Mouse (Mus musculus): Measurements from ENCODE around the gene Cdca3. TPM values are rescaled to one million over a fixed set of nuclear protein-coding genes. Genes with fewer than 3 reads are reported as not detected.
"Not testable (repeated sequence)": the region's sequence is repeated elsewhere in the genome, so short reads cannot be mapped to it uniquely, and the experiment has no call there.

Gene Cdca3
- polyA plus RNA-seq, 1 experiment from 2014 or later, result 42.6 TPM

DNA sequence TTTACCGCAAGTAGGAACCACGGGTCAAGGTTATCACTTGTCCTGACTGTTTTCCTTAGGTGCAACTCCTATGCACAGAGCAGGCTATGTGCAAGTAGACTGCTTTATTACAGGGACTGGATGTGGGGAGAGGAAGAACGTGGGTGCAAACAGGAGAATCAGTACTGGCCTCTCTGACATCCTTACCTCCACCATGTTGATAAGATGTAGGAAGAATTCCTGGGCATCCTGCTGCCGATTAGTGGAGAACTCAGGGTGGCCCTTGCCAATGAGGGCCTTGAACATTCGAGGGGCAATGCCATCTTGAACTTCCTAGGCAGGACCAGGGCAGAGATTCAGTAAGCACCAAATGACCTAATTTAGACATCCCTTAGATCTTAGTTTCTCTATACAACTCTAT, 8.5 kb upstream of the Cdca3 start:
- no peak overlapping the region for H3K4me2 ChIP-seq
- peaks cover 99% of the 10 kb centered on the region for H3K36me3 ChIP-seq
- 97% methylated on average over 5 of the region's 5 CpGs for whole genome bisulfite sequencing
- H3K27me3 ChIP-seq, result no peaks in the 10 kb centered on the region
- no peak for ATAC-seq (ENCODE audit: low FRiP score)
- H3K4me3 ChIP-seq, result no peak overlapping the region
- H3K4me1 ChIP-seq (replicated peaks), result no peaks in the 10 kb centered on the region
- no peak overlapping the region for H3K27ac ChIP-seq
- H3K9ac ChIP-seq, result no peak overlapping the region
- no peaks in the 10 kb centered on the region for H3K9me3 ChIP-seq

DNA sequence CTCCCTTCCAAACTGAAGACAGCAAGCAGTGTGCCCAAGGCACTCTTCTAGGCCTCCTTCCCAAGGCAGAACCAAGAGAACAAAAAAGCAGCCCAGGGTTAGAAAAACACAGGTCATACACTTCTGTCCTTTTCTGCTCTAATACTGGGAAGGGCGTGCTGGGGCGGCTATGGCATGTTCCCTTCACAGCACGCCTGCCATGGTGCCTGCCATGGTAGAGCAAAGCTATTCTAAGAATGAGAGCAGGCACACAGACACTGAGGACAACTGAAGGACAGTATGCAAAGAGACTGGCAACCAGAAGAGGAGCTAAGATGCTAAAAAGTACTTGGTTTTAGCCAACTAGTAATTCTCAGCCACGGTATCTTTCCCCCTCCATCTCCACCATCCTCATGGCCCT, 7.3 kb upstream of the Cdca3 start:
- Histone ChIP-seq H3K27me3 (no peaks in the 10 kb centered on the region), H3K9me3 (no peaks in the 10 kb centered on the region), H3K4me3 (no peak overlapping the region), H3K4me2 (no peak overlapping the region), H3K4me1 (replicated peaks) (no peaks in the 10 kb centered on the region; the same call in 1 of the 2 replicates), H3K9ac (no peak overlapping the region), H3K36me3 (peaks cover 93% of the 10 kb centered on the region), H3K27ac (no peak overlapping the region)
- 98% methylated on average over 4 of the region's 4 CpGs for WGBS
- ATAC-seq (ENCODE audit: low FRiP score), result no peak

DNA sequence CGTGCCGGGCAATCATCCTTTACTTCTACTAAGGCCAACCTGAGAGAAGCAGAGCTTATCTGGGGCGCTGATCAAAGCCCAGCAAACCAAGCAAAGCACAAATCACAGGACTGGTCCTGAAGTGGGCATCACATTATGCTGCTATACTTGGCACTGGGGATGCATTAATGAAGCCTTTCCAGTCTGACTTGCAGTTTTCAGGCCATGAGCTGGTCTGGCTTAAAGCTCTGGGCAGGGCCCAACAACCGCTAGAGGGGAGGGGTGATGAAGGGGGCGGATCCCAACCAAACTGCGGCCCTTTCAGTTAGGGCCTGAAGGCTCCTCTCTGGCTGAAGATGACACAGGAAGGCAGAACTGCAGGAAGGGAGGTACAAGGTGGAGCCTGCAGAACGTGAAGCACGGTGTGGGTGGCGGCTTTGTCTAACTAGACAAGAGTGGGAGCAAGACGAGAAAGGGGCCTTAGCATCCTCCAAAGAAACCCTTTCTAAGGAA, 1.2 kb upstream of the Cdca3 start:
- Histone ChIP-seq H3K9ac (peak overlapping the region; percentile 80), H3K36me3 (peaks cover 40% of the 10 kb centered on the region), H3K27ac (peak overlapping the region; percentile 89), H3K4me1 (replicated peaks) (peaks cover 28% of the 10 kb centered on the region), H3K4me2 (peak overlapping the region; percentile 95), H3K27me3 (no peaks in the 10 kb centered on the region), H3K4me3 (peak overlapping the region; percentile 65), H3K9me3 (no peaks in the 10 kb centered on the region)
- no peak for ATAC-seq (ENCODE audit: low FRiP score)
- WGBS, result 25% methylated on average over 10 of the region's 10 CpGs

DNA sequence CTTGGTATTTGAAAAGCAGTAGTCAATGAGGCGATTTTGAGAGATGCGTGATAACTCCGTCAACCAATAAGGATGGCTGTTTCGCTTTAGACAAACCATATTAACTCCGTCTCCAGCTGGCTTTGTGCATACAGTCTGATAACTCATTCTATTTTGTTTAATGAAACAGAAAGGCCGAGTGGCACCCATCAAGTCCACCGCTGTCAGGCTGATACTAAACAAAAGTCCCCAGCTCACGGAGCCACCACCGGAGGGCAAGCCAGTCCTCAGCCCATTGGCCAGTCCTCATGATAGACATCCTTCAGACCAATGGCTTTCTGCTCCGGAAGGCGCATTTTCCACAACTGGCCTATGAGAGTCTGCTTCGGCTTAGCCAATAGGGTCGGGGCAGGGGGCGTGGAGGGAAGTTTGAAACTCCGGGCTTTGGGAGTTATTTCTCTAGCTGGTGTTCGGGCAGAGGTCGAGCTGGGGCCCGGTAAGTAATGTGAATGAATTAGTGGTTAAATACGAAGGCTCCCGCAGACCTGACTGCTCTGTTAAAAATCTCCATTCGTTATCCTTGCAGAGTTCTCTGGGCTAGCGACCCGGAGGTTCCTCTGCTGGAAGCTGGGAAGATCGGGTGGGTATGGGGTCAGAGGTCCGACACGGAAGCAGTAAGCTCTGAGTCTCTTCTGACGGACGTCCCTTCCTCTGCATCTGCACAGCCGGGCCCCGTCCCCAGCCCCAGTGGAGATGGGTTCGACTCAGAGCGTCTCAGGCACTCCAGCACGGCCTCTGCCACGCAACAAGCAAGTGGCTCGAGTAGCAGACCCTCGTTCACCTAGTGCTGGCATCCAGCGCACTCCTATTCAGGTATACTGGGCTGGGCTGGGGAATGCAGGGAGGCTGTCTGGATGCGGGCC, 703 bp downstream of the Cdca3 start:
- H3K27ac ChIP-seq, result peak overlapping the region; percentile 89
- H3K9ac ChIP-seq, result peak overlapping the region; percentile 71
- ATAC-seq (ENCODE audit: low FRiP score), result peak; percentile 87
- H3K9me3 ChIP-seq, result no peaks in the 10 kb centered on the region
- peak overlapping the region; percentile 64 for H3K4me2 ChIP-seq
- H3K27me3 ChIP-seq, result no peaks in the 10 kb centered on the region
- peak overlapping the region; percentile 65 for H3K4me3 ChIP-seq
- peaks cover 21% of the 10 kb centered on the region for H3K36me3 ChIP-seq
- H3K4me1 ChIP-seq (replicated peaks), result peaks cover 28% of the 10 kb centered on the region
- WGBS, result under 1% methylated on average over 38 of the region's 38 CpGs

DNA sequence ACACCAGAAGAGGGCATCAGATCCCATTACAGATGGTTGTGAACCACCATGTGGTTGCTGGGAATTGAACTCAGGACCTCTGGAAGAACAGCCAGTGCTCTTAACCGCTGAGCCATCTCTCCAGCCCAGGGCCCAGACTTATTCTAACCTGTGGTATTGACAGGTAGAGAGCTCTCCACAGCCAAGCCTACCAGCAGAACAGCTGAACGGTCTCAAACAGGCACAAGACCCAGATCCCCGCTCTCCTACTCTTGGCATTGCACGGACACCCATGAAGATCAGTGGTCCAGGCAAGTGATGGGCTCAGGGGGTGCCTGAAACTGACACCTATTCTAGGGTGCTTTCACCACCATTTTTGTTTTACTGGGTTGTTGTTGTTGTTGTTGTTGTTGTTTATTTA, 1.9 kb downstream of the Cdca3 start:
- H3K9me3 ChIP-seq; H3K36me3 ChIP-seq; ATAC-seq (ENCODE audit: low FRiP score); H3K27ac ChIP-seq; H3K9ac ChIP-seq; H3K27me3 ChIP-seq: not testable (repeated sequence)
- WGBS, result 98% methylated on average over 4 of the region's 4 CpGs
- Histone ChIP-seq H3K4me1 (replicated peaks) (peaks cover 32% of the 10 kb centered on the region), H3K4me3 (peak overlapping the region; percentile 65; the same call in 1 of the 2 replicates), H3K4me2 (peak overlapping the region; percentile 64)

DNA sequence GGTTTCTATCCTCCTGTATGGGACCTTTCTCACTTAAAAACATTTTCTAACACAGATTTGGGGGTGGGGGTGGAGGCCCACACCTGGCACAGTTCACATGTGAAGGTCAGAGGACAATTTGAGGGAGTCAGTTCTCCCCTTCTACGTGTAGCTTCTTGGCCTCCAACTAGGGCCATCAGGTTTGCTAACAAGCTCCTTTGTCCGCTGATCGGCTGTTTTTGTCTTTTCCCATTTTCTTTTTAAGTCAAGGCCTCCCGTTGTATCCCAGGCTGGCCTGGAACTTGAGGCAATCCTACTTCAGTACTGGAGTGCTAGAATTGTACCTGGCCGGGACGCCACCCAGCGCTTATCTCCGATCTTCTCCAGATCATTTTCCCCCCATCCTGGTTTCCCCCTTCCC, 2.3 kb downstream of the Cdca3 start:
- 94% methylated on average over 8 of the region's 8 CpGs for WGBS
- no peak overlapping the region for H3K27ac ChIP-seq
- H3K4me3 ChIP-seq, result no peak overlapping the region
- H3K9ac ChIP-seq, result peak overlapping the region; percentile 9; the same call in 1 of the 2 replicates
- H3K27me3 ChIP-seq, result no peaks in the 10 kb centered on the region
- no peak for ATAC-seq (ENCODE audit: low FRiP score)
- H3K4me1 ChIP-seq (replicated peaks), result peaks cover 32% of the 10 kb centered on the region
- peak overlapping the region; percentile 64; the same call in 1 of the 2 replicates for H3K4me2 ChIP-seq
- H3K9me3 ChIP-seq, result no peaks in the 10 kb centered on the region
- H3K36me3 ChIP-seq, result peaks cover 8% of the 10 kb centered on the region; the same call in 1 of the 2 replicates

DNA sequence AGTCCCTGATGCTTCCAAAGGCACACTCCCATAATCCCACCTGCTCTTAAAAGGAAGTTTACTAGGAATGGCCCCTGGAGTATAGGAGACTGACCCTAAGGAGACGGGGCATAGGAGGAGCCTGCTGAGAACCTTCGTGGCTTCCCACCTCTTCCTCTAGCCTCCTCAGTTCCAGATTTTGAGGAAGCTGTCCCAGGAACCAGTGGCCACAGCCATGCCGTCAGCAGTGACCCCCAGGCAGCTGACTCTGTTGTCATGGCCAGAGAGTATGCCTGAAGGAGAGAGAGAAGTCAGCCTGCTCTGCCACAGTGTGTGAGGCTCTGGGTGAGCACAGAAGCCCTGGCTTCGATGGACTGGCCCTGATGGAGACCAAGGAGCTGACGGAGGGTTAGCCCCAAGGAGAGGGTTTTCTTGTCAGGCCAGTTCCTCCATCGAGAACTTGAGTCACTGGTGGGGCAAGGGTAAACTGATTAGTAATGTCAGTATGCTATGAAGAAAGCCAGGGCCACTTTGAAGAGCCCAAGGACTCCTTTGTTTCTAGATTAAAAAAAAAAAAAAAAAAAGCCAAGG, 5.2 kb downstream of the Cdca3 start:
- Histone ChIP-seq H3K4me2 (no peak overlapping the region), H3K9me3 (no peaks in the 10 kb centered on the region), H3K36me3 (peaks cover 8% of the 10 kb centered on the region; the same call in 1 of the 2 replicates), H3K4me3 (no peak overlapping the region), H3K27ac (no peak overlapping the region), H3K4me1 (replicated peaks) (peaks cover 21% of the 10 kb centered on the region), H3K27me3 (no peaks in the 10 kb centered on the region), H3K9ac (peak overlapping the region; percentile 43; the same call in 1 of the 2 replicates)
- WGBS, result 89% methylated on average over 6 of the region's 6 CpGs
- ATAC-seq (ENCODE audit: low FRiP score), result no peak

DNA sequence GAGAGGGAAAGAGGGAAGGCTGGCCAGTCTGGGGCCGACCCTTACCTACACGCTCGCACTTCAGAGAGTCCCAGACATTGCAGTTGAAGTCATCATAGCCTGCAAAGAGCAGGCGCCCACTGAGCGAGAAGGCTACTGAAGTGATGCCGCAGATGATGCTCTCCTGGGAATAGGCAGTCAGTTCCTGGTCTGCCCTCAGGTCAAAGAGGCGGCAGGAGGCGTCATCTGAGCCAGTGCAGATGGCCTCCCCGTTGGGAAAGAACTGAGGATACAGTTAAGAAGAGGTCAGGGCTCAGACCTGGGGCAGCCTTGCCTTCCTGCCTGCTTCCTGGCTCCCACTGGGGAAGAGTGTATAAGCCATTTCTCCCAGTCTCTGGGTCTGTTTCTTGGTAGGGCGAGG, 6.2 kb downstream of the Cdca3 start:
- H3K4me2 ChIP-seq, result no peak overlapping the region
- H3K4me3 ChIP-seq, result no peak overlapping the region
- 61% methylated on average over 10 of the region's 10 CpGs for WGBS
- H3K4me1 ChIP-seq (replicated peaks), result peaks cover 26% of the 10 kb centered on the region
- no peak for ATAC-seq (ENCODE audit: low FRiP score)
- no peak overlapping the region for H3K27ac ChIP-seq
- no peaks in the 10 kb centered on the region for H3K27me3 ChIP-seq
- peak overlapping the region; percentile 35; the same call in 1 of the 2 replicates for H3K9ac ChIP-seq
- no peaks in the 10 kb centered on the region for H3K9me3 ChIP-seq
- H3K36me3 ChIP-seq, result peaks cover 8% of the 10 kb centered on the region; the same call in 1 of the 2 replicates

DNA sequence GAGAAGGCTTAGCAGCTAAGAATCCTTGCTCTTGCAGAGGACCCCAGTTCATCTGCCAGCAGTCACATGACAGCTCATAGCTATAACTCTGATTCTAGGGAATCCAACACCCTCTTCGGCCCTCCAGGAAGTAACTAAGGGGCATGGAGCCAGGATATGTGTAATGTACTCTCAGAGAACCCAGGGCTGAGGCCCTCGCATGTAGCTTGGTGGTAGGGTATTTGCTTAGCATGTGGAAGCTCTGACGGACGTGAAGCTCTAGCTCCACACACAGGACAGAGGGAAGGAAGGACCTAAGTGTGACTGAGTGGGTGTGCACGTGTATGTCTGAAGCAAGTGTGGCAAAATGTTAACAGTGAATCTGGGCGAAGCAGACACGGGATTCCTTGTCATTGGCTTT, 7.1 kb downstream of the Cdca3 start:
- Histone ChIP-seq H3K4me3 (no peak overlapping the region), H3K9ac (0 out of 2 replicates have a peak overlapping the region, but pooled peaks have one; percentile 8)

DNA sequence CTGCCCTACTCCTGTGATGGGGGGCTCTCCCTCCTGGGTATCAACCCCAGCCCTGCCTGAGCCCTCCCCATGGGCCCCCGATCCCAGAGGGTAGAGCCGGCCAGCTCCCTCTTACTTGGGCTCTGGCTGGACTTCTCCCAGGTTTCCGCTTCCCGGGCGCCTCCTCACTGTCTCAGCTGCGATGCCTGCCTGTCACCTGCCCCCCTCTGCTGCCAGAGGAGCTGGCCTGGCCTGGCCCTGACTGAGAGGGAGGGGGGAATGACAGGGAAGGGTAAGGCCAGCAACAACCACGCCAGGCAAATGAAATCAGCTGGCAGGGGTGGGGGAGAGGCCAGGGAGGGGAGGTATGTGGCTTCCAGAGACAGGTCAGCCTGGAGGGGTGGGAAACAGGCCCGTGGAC, 10.5 kb downstream of the Cdca3 start:
- peaks cover 16% of the 10 kb centered on the region for H3K36me3 ChIP-seq
- H3K27ac ChIP-seq, result no peak overlapping the region
- peak overlapping the region; percentile 58 for H3K9ac ChIP-seq
- no peaks in the 10 kb centered on the region for H3K9me3 ChIP-seq
- no peak overlapping the region for H3K4me2 ChIP-seq
- 0 out of 2 replicates have a peak, but pooled peaks have one; percentile 6 for ATAC-seq (ENCODE audit: low FRiP score)
- no peaks in the 10 kb centered on the region for H3K27me3 ChIP-seq
- WGBS, result 9% methylated on average over 8 of the region's 8 CpGs
- no peak overlapping the region for H3K4me3 ChIP-seq
- peaks cover 17% of the 10 kb centered on the region for H3K4me1 ChIP-seq (replicated peaks)

More for the DNA sequence above, 7.1 kb downstream of the Cdca3 start:
- Histone ChIP-seq H3K36me3 (peaks cover 11% of the 10 kb centered on the region), H3K27me3 (no peaks in the 10 kb centered on the region), H3K9me3 (no peaks in the 10 kb centered on the region), H3K4me1 (replicated peaks) (peaks cover 20% of the 10 kb centered on the region), H3K27ac (no peak overlapping the region), H3K4me2 (no peak overlapping the region)
- no peak for ATAC-seq (ENCODE audit: low FRiP score)
- 86% methylated on average over 7 of the region's 7 CpGs for WGBS

DNA sequence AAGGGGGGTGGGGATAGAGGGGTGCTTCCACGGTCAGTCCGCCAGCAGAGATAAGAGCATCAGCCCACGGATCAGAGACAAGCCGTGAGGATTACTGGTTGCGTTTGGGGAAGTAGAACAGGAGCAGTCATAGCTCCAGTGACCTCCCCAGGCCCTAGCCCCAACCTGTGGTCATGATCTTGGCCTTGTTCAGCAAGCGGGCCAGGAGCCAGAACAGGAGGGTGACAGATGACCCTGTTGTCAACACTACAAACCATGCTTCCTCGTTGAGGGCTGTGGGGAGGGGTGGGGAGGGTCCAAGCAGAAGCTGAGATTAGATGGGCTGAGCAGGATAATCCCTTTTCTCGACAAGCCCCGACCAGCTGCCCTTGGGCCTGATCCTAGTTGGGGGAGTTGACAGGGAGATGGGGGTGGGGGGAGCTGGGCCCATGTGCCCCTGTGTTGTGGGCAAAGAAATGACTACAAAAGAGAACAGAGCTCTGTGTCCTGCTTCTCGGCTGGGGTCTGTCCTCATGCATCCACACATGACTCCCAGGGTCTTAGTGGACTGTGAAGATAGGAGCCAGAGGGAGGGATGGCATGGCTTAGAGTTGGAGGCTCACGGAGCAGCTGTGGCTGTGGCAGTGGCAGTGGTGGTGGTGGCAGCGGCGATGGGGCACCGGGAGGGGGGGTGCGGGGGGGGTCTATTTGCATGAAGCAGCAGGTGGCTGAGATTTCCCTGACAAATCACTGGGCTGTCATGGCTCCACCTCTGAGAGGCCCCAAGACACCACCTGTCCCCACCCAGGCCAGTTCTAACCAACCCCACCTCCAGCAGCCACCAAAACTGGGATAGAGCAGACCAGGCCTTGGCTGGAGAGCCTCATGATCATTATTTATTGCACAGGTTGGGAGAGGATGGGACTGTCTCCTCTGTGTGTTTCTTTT, 11.2 kb downstream of the Cdca3 start, which contains the start of gene Gnb3:
TSS of gene Gnb3 (minus strand) at position 35 of the 927 bp plus-strand sequence.
- H3K36me3 ChIP-seq, result peaks cover 23% of the 10 kb centered on the region
- ATAC-seq (ENCODE audit: low FRiP score), result peak; percentile 47; the same call in 1 of the 2 replicates
- no peak within 1 kb of the TSS for H3K4me2 ChIP-seq
- peaks cover 15% of the 10 kb centered on the region for H3K4me1 ChIP-seq (replicated peaks)
- peak within 1 kb of the TSS; percentile 58 for H3K9ac ChIP-seq
- no peak within 1 kb of the TSS for H3K27ac ChIP-seq
- no peak within 1 kb of the TSS for H3K4me3 ChIP-seq
- H3K9me3 ChIP-seq, result no peaks in the 10 kb centered on the region
- 37% methylated on average over 15 of the region's 15 CpGs for WGBS
- no peaks in the 10 kb centered on the region for H3K27me3 ChIP-seq

Data from hindbrain, embryonic 13.5 days (tissue).